Mouse (Mus musculus) cerebellum, adult 2 months (tissue): Measurements from ENCODE around the gene Clnk.

Experiments used
- CTCF ChIP-seq: fragments of 200-500 bp; IDR thresholded peaks from 2 replicates; pipeline ENCODE4 v1.5.1; 2011; ENCODE audit warnings: low read depth, mild to moderate bottlenecking, control low read depth, low read length, moderate library complexity, borderline replicate concordance; ENCODE audit not compliant: insufficient read depth
- POLR2A ChIP-seq: fragments of 200-500 bp; IDR thresholded peaks from 2 replicates; pipeline ENCODE4 v1.6.1; 2011; ENCODE audit warnings: low read length, control low read depth, borderline replicate concordance; ENCODE audit not compliant: insufficient read depth

DNA sequence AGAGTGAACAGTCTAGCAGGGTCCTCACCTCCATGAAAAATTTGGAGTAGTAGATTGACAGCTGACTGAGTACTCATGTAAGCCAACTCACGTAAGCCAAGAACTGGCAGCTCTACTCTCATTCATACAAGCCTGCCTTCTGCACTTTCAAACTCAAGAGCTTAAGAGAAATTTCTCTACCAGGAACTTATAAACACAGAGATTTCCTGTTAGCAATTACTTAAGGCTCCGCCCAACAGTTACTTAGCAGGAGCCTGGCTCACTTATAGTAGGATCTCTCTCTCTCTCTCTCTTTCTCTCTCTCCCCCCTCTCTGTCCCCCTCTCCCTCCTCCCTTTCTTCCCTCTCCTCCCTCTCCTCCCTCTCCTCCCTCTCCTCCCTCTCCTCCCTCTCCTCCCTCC lies 32.3 kb downstream of the Clnk start:
- no peak for TF ChIP-seq CTCF
- no peak for TF ChIP-seq POLR2A
